Mouse (Mus musculus) limb, embryonic 14.5 days (tissue): ENCODE data around the gene Rell1. TPM values are rescaled to one million over a fixed set of nuclear protein-coding genes. Genes with fewer than 3 reads are reported as not detected.
A peak's percentile ranks its signal among the peaks of the same experiment; 100 is the strongest.

Experiments
- ATAC-seq: fragments of 200-750 bp; cut with Nextera tagmentation; 2 replicates; pipeline ENCODE4 v1.8.0; 2017; ENCODE audit warnings: low read depth, moderate number of reproducible peaks, moderate TSS enrichment; ENCODE audit not compliant: low FRiP score
- DNase-seq: peaks from one replicate; pipeline ENCODE4 v3.0.0-alpha.2; 2015; ENCODE audit warnings: low spot score
- H3K27ac ChIP-seq: fragments of 300-500 bp; sonication (generic); replicated peaks from 2 replicates; pipeline ENCODE4 v1.5.1; 2014; ENCODE audit warnings: low read depth, mild to moderate bottlenecking, low read length, moderate library complexity, mixed read lengths
- H3K27me3 ChIP-seq: fragments of 300-500 bp; sonication (generic); 2 replicates; pipeline ENCODE4 v1.6.1; 2014; ENCODE audit warnings: low read length, mixed read lengths; ENCODE audit not compliant: control insufficient read depth, insufficient read depth
- H3K36me3 ChIP-seq: fragments of 300-500 bp; sonication (generic); 2 replicates; pipeline ENCODE4 v1.6.1; 2014; ENCODE audit warnings: mild to moderate bottlenecking, low read length, moderate library complexity, mixed read lengths; ENCODE audit not compliant: control insufficient read depth, insufficient read depth
- H3K4me1 ChIP-seq: fragments of 300-500 bp; sonication (generic); 2 replicates; pipeline ENCODE4 v1.6.1; 2014; ENCODE audit warnings: antibody characterized with exemption, low read length, mixed read lengths; ENCODE audit not compliant: control insufficient read depth, insufficient read depth
- H3K4me2 ChIP-seq: fragments of 300-500 bp; sonication (generic); replicated peaks from 2 replicates; pipeline ENCODE4 v1.6.1; 2014; ENCODE audit warnings: low read depth, mild to moderate bottlenecking, low read length, moderate library complexity; ENCODE audit not compliant: severe bottlenecking
- H3K4me3 ChIP-seq: fragments of 300-500 bp; sonication (generic); replicated peaks from 2 replicates; pipeline ENCODE4 v1.5.1; 2014; ENCODE audit warnings: low read length
- H3K9ac ChIP-seq: fragments of 300-500 bp; sonication (generic); 2 replicates; pipeline ENCODE4 v1.6.1; 2014; ENCODE audit warnings: mild to moderate bottlenecking, low read depth, low read length, moderate library complexity; ENCODE audit not compliant: severe bottlenecking
- H3K9me3 ChIP-seq: fragments of 300-500 bp; sonication (generic); 2 replicates; pipeline ENCODE4 v1.6.1; 2016; ENCODE audit warnings: low read length; ENCODE audit not compliant: control insufficient read depth
- POLR2A ChIP-seq: fragments of 200-500 bp; IDR thresholded peaks from 2 replicates; pipeline ENCODE4 v1.8.0; 2012; ENCODE audit warnings: inconsistent platforms, mild to moderate bottlenecking, moderate library complexity, borderline replicate concordance; ENCODE audit not compliant: insufficient read depth, insufficient read length; ENCODE audit errors: extremely low read depth
- WGBS: fragments of 180-500 bp; shearing (Covaris S2); extraction: QIAGEN DNeasy Blood & Tissue Kit; methylation state at CpG from one replicate; pipeline ENCODE4 v1.1.7; 2014; 5-methylcytosine and 5-hydroxymethylcytosine counted together
- polyA plus RNA-seq, 2 experiments: library from polyadenylated mRNA; depleted of rRNA in 1 of 2; stranded (reverse) in 1 of 2; unstranded in 1 of 2; fragments of >200 nt; fragmentation: Nextera tagmentation in 1 of 2; extraction: Ambion mirVana in 1 of 2; gene quantifications; 2 replicates each; pipeline versions ENCODE4 v1.2.1 to v1.2.3; 2012 to 2014

Rell1 gene
- polyA plus RNA-seq, 2 experiments: 12.2 to 12.8 TPM

DNA sequence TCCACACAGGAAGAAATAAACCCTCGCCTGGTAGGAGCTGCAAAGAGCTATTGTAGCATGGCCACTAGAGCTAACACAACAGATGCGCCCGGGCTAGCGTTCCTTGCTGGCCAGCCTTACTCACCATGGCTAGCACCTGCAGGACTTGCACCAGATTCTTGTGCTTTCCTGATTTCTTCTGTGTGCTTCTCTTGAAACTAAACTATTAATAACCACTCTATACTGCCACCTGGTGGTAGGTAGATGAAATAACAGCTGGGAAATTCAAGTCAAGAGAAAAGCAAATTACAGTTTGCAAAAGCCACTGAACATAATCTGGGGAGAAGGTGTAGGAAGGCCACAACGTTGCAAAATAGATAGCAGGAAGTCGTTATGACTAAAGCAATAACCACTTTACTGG is 82.0 kb downstream of the Rell1 start:
- Histone ChIP-seq H3K36me3 (no peaks in the 10 kb centered on the region), H3K27me3 (no peaks in the 10 kb centered on the region), H3K27ac (no peak overlapping the region), H3K4me1 (no peaks in the 10 kb centered on the region), H3K4me3 (no peak overlapping the region), H3K4me2 (no peak overlapping the region), H3K9ac (no peak overlapping the region), H3K9me3 (no peaks in the 10 kb centered on the region)
- DNase-seq (peak; percentile 29), ATAC-seq (no peak)
- TF ChIP-seq POLR2A: no peak
- WGBS: 24% methylated on average over 6 of the region's 6 CpGs

DNA sequence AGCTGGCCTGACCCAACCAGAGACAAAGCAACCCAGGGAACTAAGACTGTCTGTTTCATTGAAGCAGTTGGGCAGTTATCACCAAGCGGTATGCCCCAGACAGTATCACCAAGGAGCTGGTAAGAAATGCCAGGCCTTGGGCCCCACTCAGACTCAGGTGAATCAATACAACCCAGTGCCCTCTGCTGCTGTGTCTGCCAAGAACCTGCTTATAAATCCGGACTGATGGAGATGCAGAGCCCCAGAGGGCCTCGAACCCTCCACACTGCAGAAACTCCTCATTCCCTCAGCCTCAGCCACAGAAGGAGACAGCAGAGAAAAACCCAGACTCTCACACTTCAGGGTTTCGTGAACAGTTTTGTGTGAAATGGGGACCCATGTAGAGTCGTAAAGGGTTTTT is 82.4 kb downstream of the Rell1 start:
- Histone ChIP-seq H3K9ac (no peak overlapping the region), H3K9me3 (no peaks in the 10 kb centered on the region), H3K4me3 (no peak overlapping the region), H3K4me2 (no peak overlapping the region), H3K27me3 (no peaks in the 10 kb centered on the region), H3K36me3 (no peaks in the 10 kb centered on the region), H3K27ac (no peak overlapping the region), H3K4me1 (no peaks in the 10 kb centered on the region)
- TF ChIP-seq POLR2A: no peak
- DNase-seq: no peak
- 73% methylated on average over 5 of the region's 5 CpGs for WGBS
- ATAC-seq: no peak

DNA sequence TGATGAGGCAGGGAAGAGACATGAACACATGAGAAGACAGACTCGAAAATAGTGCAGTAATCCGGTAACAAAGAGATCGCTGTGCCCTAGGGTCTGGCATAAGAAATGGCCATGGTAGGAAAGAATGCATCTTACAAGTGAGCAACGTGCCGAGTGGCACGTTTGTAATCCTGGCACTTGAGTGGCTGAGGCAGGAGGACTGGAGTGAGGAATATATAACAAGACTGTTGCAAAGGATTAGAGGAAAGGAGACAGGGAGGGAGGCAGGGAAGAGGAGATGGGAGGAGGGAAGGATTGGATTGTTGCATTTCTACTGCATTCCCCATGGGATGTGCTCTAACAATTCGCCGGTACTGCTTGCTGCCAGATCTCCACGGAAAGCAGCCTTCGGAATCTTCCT is 89.7 kb downstream of the Rell1 start:
- Histone ChIP-seq H3K27ac (no peak overlapping the region), H3K36me3 (no peaks in the 10 kb centered on the region), H3K4me2 (no peak overlapping the region), H3K4me3 (no peak overlapping the region), H3K9me3 (no peaks in the 10 kb centered on the region), H3K4me1 (no peaks in the 10 kb centered on the region), H3K27me3 (no peaks in the 10 kb centered on the region), H3K9ac (no peak overlapping the region)
- no peak for TF ChIP-seq POLR2A
- WGBS: 74% methylated on average over 10 of the region's 10 CpGs
- ATAC-seq (no peak), DNase-seq (no peak)

DNA sequence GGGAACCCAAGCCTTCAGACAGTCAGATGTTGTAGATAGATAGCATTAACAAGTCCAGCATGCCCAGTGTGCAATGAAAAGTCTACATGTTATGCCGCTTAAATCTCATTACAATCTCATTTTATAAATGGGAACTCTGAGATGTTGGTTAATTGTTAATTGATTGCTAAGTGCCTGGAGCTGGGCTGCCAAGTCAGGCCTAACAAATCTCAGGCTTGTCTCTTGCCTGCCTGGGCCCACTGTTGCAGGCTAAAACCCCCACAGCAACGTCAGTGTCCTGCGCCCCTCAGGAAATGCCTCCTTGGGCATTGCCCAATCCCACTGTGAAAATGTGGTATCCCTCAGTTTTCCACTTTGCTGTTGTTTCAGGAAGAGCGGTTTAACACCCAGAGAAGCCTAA is 92.6 kb downstream of the Rell1 start:
- no peak overlapping the region for H3K9ac ChIP-seq
- H3K27ac ChIP-seq: no peak overlapping the region
- TF ChIP-seq POLR2A: no peak
- DNase-seq: no peak
- H3K4me3 ChIP-seq: no peak overlapping the region
- no peaks in the 10 kb centered on the region for H3K9me3 ChIP-seq
- H3K4me1 ChIP-seq: no peaks in the 10 kb centered on the region
- WGBS: 86% methylated on average over 4 of the region's 4 CpGs
- H3K27me3 ChIP-seq: no peaks in the 10 kb centered on the region
- no peak for ATAC-seq
- no peak overlapping the region for H3K4me2 ChIP-seq
- H3K36me3 ChIP-seq: no peaks in the 10 kb centered on the region

DNA sequence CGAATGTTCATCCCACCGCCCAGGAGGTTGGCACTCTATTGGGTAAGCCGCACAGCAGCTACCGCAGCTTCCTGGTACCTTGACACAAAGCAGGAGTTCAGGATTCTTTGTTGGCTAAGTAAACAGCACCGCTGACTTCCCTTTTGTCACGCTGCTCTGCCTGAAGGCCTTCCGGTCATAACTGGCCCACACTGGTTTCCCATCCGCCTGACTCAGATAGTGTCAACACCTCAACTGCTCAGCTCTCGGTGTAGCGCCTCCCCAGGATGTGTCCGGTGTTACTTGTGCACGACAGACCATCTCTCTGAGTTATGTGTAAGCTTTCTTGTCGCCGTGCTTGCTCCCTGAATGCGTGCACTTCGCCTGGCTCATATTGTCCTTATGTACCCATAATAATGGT is 93.8 kb downstream of the Rell1 start:
- WGBS: 86% methylated on average over 16 of the region's 16 CpGs
- no peak for DNase-seq

DNA sequence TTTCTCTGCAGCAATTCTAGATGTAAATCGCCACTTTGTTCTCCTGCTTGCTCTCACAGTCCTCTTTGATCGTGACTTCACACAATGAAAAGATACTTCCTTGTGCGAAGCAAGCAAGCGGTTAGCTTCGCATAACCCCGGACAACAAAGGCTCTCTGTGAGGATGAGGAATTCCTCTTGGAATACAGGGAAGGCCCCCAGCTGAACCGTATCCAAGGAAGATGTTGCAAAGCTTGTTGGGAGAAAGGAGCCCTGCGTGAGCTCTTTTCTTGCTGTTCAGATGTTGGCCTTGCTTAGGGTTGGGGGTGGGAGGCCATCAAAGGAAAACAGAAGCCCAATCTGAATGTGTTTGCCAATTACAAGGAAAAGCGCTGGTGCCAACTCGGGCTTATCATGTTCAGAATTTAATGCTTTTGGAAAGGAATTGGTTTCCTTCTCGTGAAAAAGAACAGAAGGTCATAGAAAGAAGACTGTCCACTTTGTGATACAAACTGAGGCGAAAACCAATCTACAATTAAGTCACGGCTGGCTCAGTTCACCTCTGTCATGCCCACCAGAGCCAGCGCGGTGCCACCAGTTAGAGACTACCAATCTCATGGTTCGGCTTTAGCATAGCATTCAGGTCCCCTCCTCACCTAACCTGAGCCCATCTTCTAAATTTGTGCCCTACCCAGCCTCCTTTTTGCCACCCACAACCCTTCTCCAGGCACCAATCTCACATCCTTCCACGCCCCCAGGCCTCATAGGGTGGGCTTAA is 96.3 kb downstream of the Rell1 start:
- no peak for DNase-seq
- H3K9ac ChIP-seq: no peak overlapping the region
- H3K36me3 ChIP-seq: no peaks in the 10 kb centered on the region
- 72% methylated on average over 17 of the region's 17 CpGs for WGBS
- no peaks in the 10 kb centered on the region for H3K27me3 ChIP-seq
- H3K27ac ChIP-seq: no peak overlapping the region
- no peaks in the 10 kb centered on the region for H3K9me3 ChIP-seq
- H3K4me2 ChIP-seq: no peak overlapping the region
- H3K4me1 ChIP-seq: no peaks in the 10 kb centered on the region
- no peak overlapping the region for H3K4me3 ChIP-seq
- ATAC-seq: no peak
- no peak for TF ChIP-seq POLR2A

More for the DNA sequence above, 93.8 kb downstream of the Rell1 start:
- Histone ChIP-seq H3K9ac (no peak overlapping the region), H3K9me3 (no peaks in the 10 kb centered on the region), H3K27me3 (no peaks in the 10 kb centered on the region), H3K27ac (no peak overlapping the region), H3K36me3 (no peaks in the 10 kb centered on the region), H3K4me1 (no peaks in the 10 kb centered on the region), H3K4me3 (no peak overlapping the region), H3K4me2 (no peak overlapping the region)
- ATAC-seq: no peak
- no peak for TF ChIP-seq POLR2A
